Mouse (Mus musculus): Measurements from ENCODE around the gene Selenow. TPM values are rescaled to one million over a fixed set of nuclear protein-coding genes. Genes with fewer than 3 reads are reported as not detected.

The Selenow gene
- polyA plus RNA-seq, 1 experiment from 2014 or later: 654 TPM

DNA sequence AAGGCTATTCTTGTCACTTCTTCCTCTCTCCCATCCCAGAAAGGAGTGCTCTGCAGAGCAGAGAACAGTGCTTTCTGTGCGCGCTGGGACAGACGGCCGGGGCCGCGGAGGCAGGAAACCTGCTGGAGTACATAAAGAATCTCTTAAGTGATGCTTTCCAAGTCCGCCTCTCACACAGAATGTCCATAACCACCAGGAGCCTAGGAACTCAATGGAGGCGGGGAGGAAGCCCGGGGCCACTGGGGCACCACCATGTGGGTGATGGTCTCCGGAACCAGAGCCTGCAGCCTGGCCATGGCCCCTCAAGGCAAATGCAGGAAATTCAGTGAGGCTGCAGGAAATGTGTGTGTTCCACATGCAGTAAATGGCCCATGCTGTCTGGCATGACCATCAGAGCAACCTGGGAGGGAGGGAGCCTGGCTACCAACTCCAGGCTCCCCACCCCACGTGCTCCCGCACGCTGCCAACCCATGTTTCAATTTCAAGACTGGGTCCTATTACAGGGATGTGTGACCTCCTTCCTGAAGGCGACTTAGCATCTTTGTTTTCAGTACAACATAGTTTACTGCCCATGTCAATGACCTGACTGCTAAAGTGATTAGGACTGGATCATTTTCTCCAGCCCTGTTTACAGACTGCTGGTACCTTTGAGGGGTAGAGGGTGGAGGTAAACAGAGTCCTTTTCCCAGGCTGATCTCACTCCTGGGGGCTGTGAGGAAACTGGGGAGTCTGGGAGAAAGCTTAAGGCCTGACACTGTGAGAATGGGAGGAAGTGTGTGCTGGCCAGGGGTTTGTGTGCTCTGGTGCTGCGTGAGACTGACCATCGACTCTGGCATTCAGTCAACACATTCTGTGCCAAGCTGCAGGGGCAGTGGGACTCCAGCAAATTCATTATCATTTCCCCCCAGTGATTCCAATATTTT is 11.5 kb upstream of the Selenow start:
- Histone ChIP-seq H3K4me1 (ENCODE audit: control insufficient read depth, insufficient read depth, low read length) (peaks cover 15% of the 10 kb centered on the region), H3K4me3 (ENCODE audit: low read length) (no peak overlapping the region), H3K27me3 (ENCODE audit: control insufficient read depth, insufficient read depth, low read length) (no peaks in the 10 kb centered on the region), H3K4me2 (ENCODE audit: low read depth, low read length) (no peak overlapping the region), H3K27ac (ENCODE audit: low read length) (peak overlapping the region; percentile 64), H3K36me3 (ENCODE audit: control insufficient read depth, insufficient read depth) (peaks cover 20% of the 10 kb centered on the region), H3K9me3 (replicated peaks; ENCODE audit: control insufficient read depth, low read length) (no peaks in the 10 kb centered on the region), H3K9ac (ENCODE audit: low read length) (0 out of 2 replicates have a peak overlapping the region, but pooled peaks have one; percentile 8)
- peak; percentile 75 for ATAC-seq (replicated peaks; ENCODE audit: extremely low read depth, insufficient read depth, low FRiP score)
- WGBS: 48% methylated on average over 16 of the region's 16 CpGs

- no peak overlapping the region for H3K4me3 ChIP-seq (ENCODE audit: low read length)
- peaks cover 4% of the 10 kb centered on the region for H3K36me3 ChIP-seq (ENCODE audit: control insufficient read depth, insufficient read depth)
- no peaks in the 10 kb centered on the region for H3K9me3 ChIP-seq (replicated peaks; ENCODE audit: control insufficient read depth, low read length)
- H3K27me3 ChIP-seq (ENCODE audit: control insufficient read depth, insufficient read depth, low read length): no peaks in the 10 kb centered on the region
- peak overlapping the region; percentile 11; the same call in 1 of the 2 replicates for H3K9ac ChIP-seq (ENCODE audit: low read length)
- peak overlapping the region; percentile 27 for H3K4me2 ChIP-seq (ENCODE audit: low read depth, low read length)
- peak overlapping the region; percentile 78 for H3K27ac ChIP-seq (ENCODE audit: low read length)
- 34% methylated on average over 3 of the region's 3 CpGs for WGBS
- no peak; the same call in 1 of the 2 replicates for ATAC-seq (replicated peaks; ENCODE audit: extremely low read depth, insufficient read depth, low FRiP score)
- peaks cover 15% of the 10 kb centered on the region for H3K4me1 ChIP-seq (ENCODE audit: control insufficient read depth, insufficient read depth, low read length)
Observed at GRCm38 (mm10) chr7:15931635-15932034, 9.4 kb upstream of the Selenow start.

DNA sequence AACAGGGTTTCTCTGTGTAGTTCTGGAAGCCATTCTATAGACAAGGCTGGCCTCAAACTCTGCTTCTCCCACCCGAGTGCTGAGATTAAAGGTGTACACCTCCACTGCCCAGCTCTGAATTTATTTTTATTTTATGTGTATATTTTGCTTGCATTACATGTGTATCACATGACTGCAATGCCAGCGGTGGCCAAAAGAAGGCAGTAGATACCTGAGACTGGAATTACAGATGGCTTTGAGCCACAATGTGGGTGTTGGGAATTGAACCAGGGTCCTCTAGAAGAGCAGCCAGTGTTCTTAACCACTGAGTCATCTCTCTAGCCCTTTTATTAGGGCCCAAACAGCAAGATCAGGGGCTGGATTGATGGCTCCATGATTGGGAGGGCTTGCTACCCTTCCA is 8.3 kb upstream of the Selenow start:
- H3K9ac ChIP-seq (ENCODE audit: low read length): no peak overlapping the region

GRCm38 (mm10) chr7:15929910-15930309 is 7.7 kb upstream of the Selenow start:
- H3K9me3 ChIP-seq (replicated peaks; ENCODE audit: control insufficient read depth, low read length): no peaks in the 10 kb centered on the region
- no peak for ATAC-seq (replicated peaks; ENCODE audit: extremely low read depth, insufficient read depth, low FRiP score)
- no peak overlapping the region for H3K4me2 ChIP-seq (ENCODE audit: low read depth, low read length)
- H3K27me3 ChIP-seq (ENCODE audit: control insufficient read depth, insufficient read depth, low read length): no peaks in the 10 kb centered on the region
- no peak overlapping the region for H3K27ac ChIP-seq (ENCODE audit: low read length)
- no peak overlapping the region for H3K4me3 ChIP-seq (ENCODE audit: low read length)
- no peak overlapping the region for H3K9ac ChIP-seq (ENCODE audit: low read length)
- H3K36me3 ChIP-seq (ENCODE audit: control insufficient read depth, insufficient read depth): no peaks in the 10 kb centered on the region
- WGBS: 30% methylated on average over 4 of the region's 4 CpGs
- H3K4me1 ChIP-seq (ENCODE audit: control insufficient read depth, insufficient read depth, low read length): peaks cover 15% of the 10 kb centered on the region

More for the DNA sequence above, 8.3 kb upstream of the Selenow start:
- Histone ChIP-seq H3K4me3 (ENCODE audit: low read length) (no peak overlapping the region), H3K36me3 (ENCODE audit: control insufficient read depth, insufficient read depth) (no peaks in the 10 kb centered on the region), H3K4me1 (ENCODE audit: control insufficient read depth, insufficient read depth, low read length) (peaks cover 15% of the 10 kb centered on the region), H3K27ac (ENCODE audit: low read length) (no peak overlapping the region), H3K9me3 (replicated peaks; ENCODE audit: control insufficient read depth, low read length) (no peaks in the 10 kb centered on the region), H3K4me2 (ENCODE audit: low read depth, low read length) (no peak overlapping the region), H3K27me3 (ENCODE audit: control insufficient read depth, insufficient read depth, low read length) (no peaks in the 10 kb centered on the region)
- no peak for ATAC-seq (replicated peaks; ENCODE audit: extremely low read depth, insufficient read depth, low FRiP score)
- 72% methylated on average over 2 of the region's 2 CpGs for WGBS

DNA sequence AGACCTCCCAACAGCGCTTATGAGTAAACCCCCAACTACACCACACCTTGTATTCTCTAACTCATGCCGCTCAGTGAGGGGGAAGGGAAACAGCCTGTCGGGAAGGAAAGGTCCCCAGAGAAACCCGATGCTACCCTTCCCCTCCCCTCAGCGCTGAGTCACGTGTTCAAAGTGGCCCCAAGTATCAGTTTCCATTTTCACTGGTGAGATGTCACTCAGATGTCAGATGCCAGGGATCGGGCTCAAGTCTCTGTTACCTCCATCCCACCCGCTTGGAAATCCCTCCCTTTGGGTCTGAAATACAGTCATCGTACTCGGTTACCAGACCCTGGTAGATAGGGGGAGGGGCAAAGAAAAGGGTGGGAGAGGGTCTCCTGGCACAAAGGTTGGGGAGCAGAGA is 406 bp downstream of the Selenow start:
- Histone ChIP-seq H3K27ac (ENCODE audit: low read length) (peak overlapping the region; percentile 70), H3K9ac (ENCODE audit: low read length) (peak overlapping the region; percentile 78), H3K4me1 (ENCODE audit: control insufficient read depth, insufficient read depth, low read length) (peaks cover 16% of the 10 kb centered on the region), H3K4me3 (ENCODE audit: low read length) (peak overlapping the region; percentile 91), H3K4me2 (ENCODE audit: low read depth, low read length) (peak overlapping the region; percentile 88), H3K36me3 (ENCODE audit: control insufficient read depth, insufficient read depth) (peaks cover 21% of the 10 kb centered on the region), H3K9me3 (replicated peaks; ENCODE audit: control insufficient read depth, low read length) (no peaks in the 10 kb centered on the region), H3K27me3 (ENCODE audit: control insufficient read depth, insufficient read depth, low read length) (no peaks in the 10 kb centered on the region)
- peak; percentile 46 for ATAC-seq (replicated peaks; ENCODE audit: extremely low read depth, insufficient read depth, low FRiP score)
- WGBS: under 1% methylated on average over 10 of the region's 10 CpGs

DNA sequence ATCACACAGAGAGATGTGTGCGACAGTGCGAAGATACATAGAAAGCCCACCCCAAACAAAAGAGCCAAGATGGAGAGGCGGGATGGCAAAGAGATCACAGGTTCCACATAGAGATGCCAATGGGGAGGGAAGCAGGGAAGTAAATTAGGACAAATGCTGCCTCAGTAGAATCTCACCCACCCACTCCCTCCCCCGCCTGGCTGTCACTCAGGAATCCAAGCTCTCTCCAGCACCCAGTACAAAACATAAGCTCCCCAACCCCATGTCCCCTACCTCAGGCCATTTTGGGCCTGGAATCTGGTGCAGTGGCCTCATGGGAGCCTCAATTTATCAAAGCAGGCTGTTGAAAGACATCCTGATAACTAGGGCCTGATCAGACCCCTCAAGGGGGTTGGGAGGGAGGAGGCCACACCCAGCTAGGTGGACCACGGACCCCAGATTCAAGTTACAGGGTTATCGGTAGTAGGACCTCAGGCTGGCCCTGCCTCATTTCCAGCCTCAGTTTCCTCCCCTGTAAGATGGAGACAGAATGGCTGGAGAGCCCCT is 1.5 kb downstream of the Selenow start:
- no peaks in the 10 kb centered on the region for H3K9me3 ChIP-seq (replicated peaks; ENCODE audit: control insufficient read depth, low read length)
- H3K4me2 ChIP-seq (ENCODE audit: low read depth, low read length): peak overlapping the region; percentile 88
- H3K27me3 ChIP-seq (ENCODE audit: control insufficient read depth, insufficient read depth, low read length): no peaks in the 10 kb centered on the region
- H3K9ac ChIP-seq (ENCODE audit: low read length): peak overlapping the region; percentile 78
- H3K4me3 ChIP-seq (ENCODE audit: low read length): peak overlapping the region; percentile 91
- WGBS: 66% methylated on average over 6 of the region's 6 CpGs
- ATAC-seq (replicated peaks; ENCODE audit: extremely low read depth, insufficient read depth, low FRiP score): no peak
- H3K4me1 ChIP-seq (ENCODE audit: control insufficient read depth, insufficient read depth, low read length): peaks cover 16% of the 10 kb centered on the region
- no peak overlapping the region for H3K27ac ChIP-seq (ENCODE audit: low read length)
- H3K36me3 ChIP-seq (ENCODE audit: control insufficient read depth, insufficient read depth): peaks cover 23% of the 10 kb centered on the region

GRCm38 (mm10) chr7:15919947-15920346 is 2.3 kb downstream of the Selenow start:
- H3K27me3 ChIP-seq (ENCODE audit: control insufficient read depth, insufficient read depth, low read length): no peaks in the 10 kb centered on the region
- WGBS: 94% methylated on average over 9 of the region's 9 CpGs
- H3K9me3 ChIP-seq (replicated peaks; ENCODE audit: control insufficient read depth, low read length): no peaks in the 10 kb centered on the region
- peak overlapping the region; percentile 88; the same call in 1 of the 2 replicates for H3K4me2 ChIP-seq (ENCODE audit: low read depth, low read length)
- no peak for ATAC-seq (replicated peaks; ENCODE audit: extremely low read depth, insufficient read depth, low FRiP score)
- H3K36me3 ChIP-seq (ENCODE audit: control insufficient read depth, insufficient read depth): peaks cover 23% of the 10 kb centered on the region
- H3K4me1 ChIP-seq (ENCODE audit: control insufficient read depth, insufficient read depth, low read length): peaks cover 16% of the 10 kb centered on the region
- H3K4me3 ChIP-seq (ENCODE audit: low read length): no peak overlapping the region
- no peak overlapping the region for H3K27ac ChIP-seq (ENCODE audit: low read length)
- no peak overlapping the region for H3K9ac ChIP-seq (ENCODE audit: low read length)

DNA sequence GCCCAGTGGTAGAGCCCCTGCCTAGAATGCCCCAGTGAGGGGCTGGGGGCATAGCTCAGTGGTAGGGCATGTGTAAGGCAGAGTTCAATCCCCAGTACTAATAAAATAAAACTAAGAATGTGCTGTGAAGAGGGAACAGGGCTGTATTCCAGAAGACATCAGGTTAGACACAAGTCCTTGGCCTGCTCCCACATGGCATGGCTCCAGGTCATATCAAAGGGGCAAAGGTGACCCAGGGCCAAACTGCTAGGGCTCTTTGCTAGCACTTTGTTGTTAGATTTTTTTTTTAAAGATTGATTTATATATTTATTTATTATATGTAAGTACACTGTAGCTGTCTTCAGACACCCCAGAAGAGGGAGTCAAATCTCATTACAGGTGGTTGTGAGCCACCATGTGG is 3.8 kb downstream of the Selenow start:
- Histone ChIP-seq H3K4me2 (ENCODE audit: low read depth, low read length) (no peak overlapping the region), H3K9me3 (replicated peaks; ENCODE audit: control insufficient read depth, low read length) (no peaks in the 10 kb centered on the region), H3K4me1 (ENCODE audit: control insufficient read depth, insufficient read depth, low read length) (peaks cover 16% of the 10 kb centered on the region), H3K9ac (ENCODE audit: low read length) (no peak overlapping the region), H3K27ac (ENCODE audit: low read length) (no peak overlapping the region), H3K4me3 (ENCODE audit: low read length) (no peak overlapping the region), H3K27me3 (ENCODE audit: control insufficient read depth, insufficient read depth, low read length) (no peaks in the 10 kb centered on the region), H3K36me3 (ENCODE audit: control insufficient read depth, insufficient read depth) (peaks cover 23% of the 10 kb centered on the region)
- no peak for ATAC-seq (replicated peaks; ENCODE audit: extremely low read depth, insufficient read depth, low FRiP score)

DNA sequence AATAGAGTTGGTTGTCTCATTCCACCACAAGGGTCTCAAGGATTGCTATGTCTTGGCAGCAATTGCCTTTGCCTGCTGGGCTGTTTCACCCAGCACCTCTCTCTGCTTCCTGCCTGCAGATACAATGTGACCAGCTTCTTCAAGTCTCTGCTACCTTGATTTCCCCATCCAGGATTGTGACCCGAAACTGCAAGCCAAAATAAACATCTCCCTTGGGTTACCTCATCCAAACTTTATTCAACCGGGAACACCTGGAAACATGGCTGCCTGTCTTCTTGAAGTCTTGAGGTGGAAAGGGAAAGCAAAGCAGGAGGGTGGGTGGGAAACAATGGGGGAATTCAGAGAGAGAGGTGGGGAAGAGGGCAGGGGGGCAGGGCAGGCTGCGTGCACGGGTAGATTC is 5.2 kb downstream of the Selenow start:
- no peak for ATAC-seq (replicated peaks; ENCODE audit: extremely low read depth, insufficient read depth, low FRiP score)
- WGBS: 85% methylated on average over 4 of the region's 4 CpGs
- Histone ChIP-seq H3K9me3 (replicated peaks; ENCODE audit: control insufficient read depth, low read length) (no peaks in the 10 kb centered on the region), H3K9ac (ENCODE audit: low read length) (no peak overlapping the region), H3K4me1 (ENCODE audit: control insufficient read depth, insufficient read depth, low read length) (peaks cover 12% of the 10 kb centered on the region), H3K36me3 (ENCODE audit: control insufficient read depth, insufficient read depth) (peaks cover 23% of the 10 kb centered on the region), H3K4me2 (ENCODE audit: low read depth, low read length) (no peak overlapping the region), H3K4me3 (ENCODE audit: low read length) (no peak overlapping the region), H3K27me3 (ENCODE audit: control insufficient read depth, insufficient read depth, low read length) (no peaks in the 10 kb centered on the region), H3K27ac (ENCODE audit: low read length) (no peak overlapping the region)

Data from heart, embryonic 16.5 days (tissue).